In the genomic region with DNA sequence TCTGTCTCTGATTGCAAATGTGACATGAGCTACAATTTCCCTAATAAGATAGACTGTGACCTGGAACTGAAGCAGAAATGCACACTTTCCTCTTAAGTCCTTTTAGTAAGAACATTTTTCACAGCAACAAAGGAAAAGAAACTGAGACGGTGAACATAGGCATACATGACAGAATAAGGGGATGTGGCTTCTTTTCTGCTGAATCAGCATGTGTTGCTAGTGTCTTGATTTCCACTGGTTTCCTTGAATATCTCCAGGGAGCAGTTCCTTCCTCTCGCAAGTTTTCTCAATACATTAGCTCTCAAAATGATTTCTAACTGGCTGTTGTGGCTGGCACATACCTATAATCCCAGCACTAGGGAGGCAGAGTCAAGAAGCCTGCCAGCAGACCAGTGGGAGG, we compare ENCODE assay signal across 19 mouse cellular contexts.
"Had no signal": no experiment of that assay in that cellular context is flagged by ENCODE, and none has a peak within 500 bp of the region (broad histone marks: within the 10 kb centered on the region; RNA-seq: fewer than 3 reads in every experiment).

No protein-coding gene starts in this region.

- H3K4me3 ChIP-seq: liver, embryonic 15.5 days; lung, embryonic 15.5 days; megakaryocyte, embryonic 14.5 days; midbrain, embryonic 12.5 days; midbrain, embryonic 15.5 days; neural tube, embryonic 12.5 days had no signal

- H3K27ac ChIP-seq: liver, embryonic 15.5 days; lung, embryonic 15.5 days; macrophage; midbrain, embryonic 12.5 days; midbrain, embryonic 15.5 days; neural tube, embryonic 12.5 days had no signal

- H3K27me3 ChIP-seq: liver, embryonic 15.5 days; lung, embryonic 15.5 days; midbrain, embryonic 12.5 days; midbrain, embryonic 15.5 days; neural tube, embryonic 12.5 days had no signal

- H3K9me3 ChIP-seq: liver, embryonic 15.5 days; lung, embryonic 15.5 days; megakaryocyte, embryonic 14.5 days; midbrain, embryonic 12.5 days; midbrain, embryonic 15.5 days; neural tube, embryonic 12.5 days had no signal

- H3K4me1 ChIP-seq: liver, embryonic 15.5 days; midbrain, embryonic 12.5 days; midbrain, embryonic 15.5 days; neural tube, embryonic 12.5 days had no signal

- H3K36me3 ChIP-seq: liver, embryonic 15.5 days; lung, embryonic 15.5 days; midbrain, embryonic 12.5 days; midbrain, embryonic 15.5 days; neural tube, embryonic 12.5 days had no signal

- DNase-seq: liver, postnatal 0 days; lung, adult 2 months; lung, postnatal 14 days; lung, postnatal 36 days; retina, postnatal 1 day; right cerebral cortex, adult 18-20 months; right cerebral cortex, postnatal 25 days; right cerebral cortex, postnatal 4 days; spleen, adult 18-20 months; thymus, adult 18-20 months; thymus, postnatal 14 days; thymus, postnatal 36 days had no signal

- H3K4me2 ChIP-seq: liver, embryonic 15.5 days; lung, embryonic 15.5 days; midbrain, embryonic 12.5 days; midbrain, embryonic 15.5 days; neural tube, embryonic 12.5 days had no signal

- H3K9ac ChIP-seq: liver, embryonic 15.5 days; liver, postnatal 0 days; lung, embryonic 15.5 days; midbrain, embryonic 12.5 days; midbrain, embryonic 15.5 days; neural tube, embryonic 12.5 days had no signal
